Mouse (Mus musculus) limb, embryonic 13.5 days (tissue): ENCODE results near the gene Vwa3a. TPM values are rescaled to one million over a fixed set of nuclear protein-coding genes. Genes with fewer than 3 reads are reported as not detected.
"Not testable (repeated sequence)": the region's sequence is repeated elsewhere in the genome, so short reads cannot be mapped to it uniquely, and the experiment has no call there.

ENCODE experiments used
- ATAC-seq: fragments of 200-750 bp; cut with Nextera tagmentation; 2 replicates; pipeline ENCODE4 v1.8.0; 2017; ENCODE audit warnings: low read depth, moderate number of reproducible peaks, moderate TSS enrichment; ENCODE audit not compliant: low FRiP score
- H3K27ac ChIP-seq: fragments of 300-500 bp; sonication (generic); 2 replicates; pipeline ENCODE4 v1.5.1; 2015; ENCODE audit warnings: inconsistent platforms, mild to moderate bottlenecking, moderate library complexity
- H3K27me3 ChIP-seq: fragments of 300-500 bp; sonication (generic); 2 replicates; pipeline ENCODE4 v1.6.1; 2015; ENCODE audit warnings: mild to moderate bottlenecking, inconsistent platforms
- H3K36me3 ChIP-seq: fragments of 300-500 bp; sonication (generic); 2 replicates; pipeline ENCODE4 v1.6.1; 2015; ENCODE audit warnings: inconsistent platforms, mild to moderate bottlenecking, moderate library complexity
- H3K4me1 ChIP-seq: fragments of 300-500 bp; sonication (generic); 2 replicates; pipeline ENCODE4 v1.6.1; 2015; ENCODE audit warnings: inconsistent platforms
- H3K4me2 ChIP-seq: fragments of 300-500 bp; sonication (generic); replicated peaks from 2 replicates; pipeline ENCODE4 v1.6.1; 2015; ENCODE audit warnings: inconsistent platforms, mild to moderate bottlenecking, moderate library complexity
- H3K4me3 ChIP-seq: fragments of 300-500 bp; sonication (generic); 2 replicates; pipeline ENCODE4 v1.5.1; 2015; ENCODE audit warnings: moderate library complexity, mild to moderate bottlenecking, inconsistent platforms
- H3K9ac ChIP-seq: fragments of 300-500 bp; sonication (generic); 2 replicates; pipeline ENCODE4 v1.6.1; 2015; ENCODE audit warnings: mild to moderate bottlenecking, inconsistent platforms
- H3K9me3 ChIP-seq: fragments of 300-500 bp; sonication (generic); 2 replicates; pipeline ENCODE4 v1.6.1; 2016; ENCODE audit warnings: inconsistent platforms
- WGBS: fragments of 180-500 bp; shearing (Covaris S2); methylation state at CpG from one replicate; pipeline ENCODE4 v1.1.7; 2015; 5-methylcytosine and 5-hydroxymethylcytosine counted together
- polyA plus RNA-seq: library from polyadenylated mRNA; unstranded; fragments of >200 nt; fragmentation: Nextera tagmentation; extraction: Ambion mirVana; gene quantifications from 2 replicates; pipeline ENCODE4 v1.2.1, GENCODE M21; 2015

Gene Vwa3a
- polyA plus RNA-seq: 0.10 and 0.20 TPM in 2 replicates

GRCm38 (mm10) chr7:120739018-120739417 lies at the start of gene Vwa3a:
Gene Vwa3a, plus strand, starts transcription at chr7:120739318.
- no peak for ATAC-seq
- Histone ChIP-seq H3K27me3 (no peaks in the 10 kb centered on the region), H3K36me3 (peaks cover 8% of the 10 kb centered on the region), H3K4me1 (no peaks in the 10 kb centered on the region), H3K9ac (no peak within 1 kb of the TSS), H3K4me2 (no peak within 1 kb of the TSS), H3K9me3 (no peaks in the 10 kb centered on the region), H3K27ac (no peak within 1 kb of the TSS), H3K4me3 (no peak within 1 kb of the TSS)
- 67% methylated on average over 6 of the region's 6 CpGs for WGBS

- no peak for ATAC-seq
- 77% methylated on average over 4 of the region's 4 CpGs for WGBS
- Histone ChIP-seq H3K4me3 (no peak overlapping the region), H3K4me1 (peaks cover 2% of the 10 kb centered on the region; the same call in 1 of the 2 replicates), H3K36me3 (peaks cover 15% of the 10 kb centered on the region), H3K4me2 (no peak overlapping the region), H3K27me3 (no peaks in the 10 kb centered on the region), H3K9ac (no peak overlapping the region), H3K9me3 (no peaks in the 10 kb centered on the region), H3K27ac (no peak overlapping the region)
These were observed 48.5 kb upstream of the Vwa3a start for GRCm38 (mm10) chr7:120690634-120691033.

GRCm38 (mm10) chr7:120693831-120694375 lies 45.2 kb upstream of the Vwa3a start:
- ATAC-seq: no peak
- Histone ChIP-seq H3K27me3 (no peaks in the 10 kb centered on the region), H3K9me3 (no peaks in the 10 kb centered on the region), H3K9ac (no peak overlapping the region), H3K27ac (no peak overlapping the region), H3K4me1 (no peaks in the 10 kb centered on the region), H3K4me2 (no peak overlapping the region), H3K4me3 (no peak overlapping the region), H3K36me3 (peaks cover 20% of the 10 kb centered on the region)
- WGBS: 94% methylated on average over 5 of the region's 5 CpGs

- H3K9ac ChIP-seq: no peak overlapping the region
- ATAC-seq: no peak
- H3K27me3 ChIP-seq: no peaks in the 10 kb centered on the region
- WGBS: 29% methylated on average over 6 of the region's 6 CpGs
- H3K4me1 ChIP-seq: peaks cover 6% of the 10 kb centered on the region; the same call in 1 of the 2 replicates
- H3K4me3 ChIP-seq: no peak overlapping the region
- peaks cover 20% of the 10 kb centered on the region for H3K36me3 ChIP-seq
- H3K9me3 ChIP-seq: no peaks in the 10 kb centered on the region
- H3K4me2 ChIP-seq: no peak overlapping the region
- no peak overlapping the region for H3K27ac ChIP-seq
These were observed 43.9 kb upstream of the Vwa3a start for GRCm38 (mm10) chr7:120695196-120695595.

- no peak overlapping the region for H3K4me2 ChIP-seq
- peaks cover 6% of the 10 kb centered on the region; the same call in 1 of the 2 replicates for H3K4me1 ChIP-seq
- H3K9me3 ChIP-seq: no peaks in the 10 kb centered on the region
- no peaks in the 10 kb centered on the region for H3K27me3 ChIP-seq
- no peak overlapping the region for H3K27ac ChIP-seq
- no peak overlapping the region for H3K4me3 ChIP-seq
- H3K36me3 ChIP-seq: peaks cover 19% of the 10 kb centered on the region
- 71% methylated on average over 1 of the region's 1 CpGs for WGBS
- H3K9ac ChIP-seq: no peak overlapping the region
- ATAC-seq: no peak
These were observed 43.5 kb upstream of the Vwa3a start for GRCm38 (mm10) chr7:120695641-120696040.

- peaks cover 16% of the 10 kb centered on the region for H3K36me3 ChIP-seq
- H3K9ac ChIP-seq: no peak overlapping the region
- peaks cover 6% of the 10 kb centered on the region; the same call in 1 of the 2 replicates for H3K4me1 ChIP-seq
- ATAC-seq: no peak
- 85% methylated on average over 2 of the region's 2 CpGs for WGBS
- H3K4me3 ChIP-seq: no peak overlapping the region
- H3K27me3 ChIP-seq: no peaks in the 10 kb centered on the region
- H3K9me3 ChIP-seq: no peaks in the 10 kb centered on the region
- H3K4me2 ChIP-seq: no peak overlapping the region
- no peak overlapping the region for H3K27ac ChIP-seq
These were observed 42.8 kb upstream of the Vwa3a start for GRCm38 (mm10) chr7:120696331-120696730.

- Histone ChIP-seq H3K9ac (no peak overlapping the region), H3K9me3 (no peaks in the 10 kb centered on the region), H3K4me1 (peaks cover 6% of the 10 kb centered on the region; the same call in 1 of the 2 replicates), H3K27ac (no peak overlapping the region), H3K4me3 (no peak overlapping the region), H3K36me3 (peaks cover 5% of the 10 kb centered on the region; the same call in 1 of the 2 replicates), H3K27me3 (no peaks in the 10 kb centered on the region), H3K4me2 (no peak overlapping the region)
- ATAC-seq: no peak
- 89% methylated on average over 6 of the region's 6 CpGs for WGBS
These were observed 39.5 kb upstream of the Vwa3a start for GRCm38 (mm10) chr7:120699586-120699985.

- no peak overlapping the region for H3K9ac ChIP-seq
- ATAC-seq: no peak
These were observed 35.2 kb upstream of the Vwa3a start for GRCm38 (mm10) chr7:120703888-120704287.

GRCm38 (mm10) chr7:120712071-120712470 lies 27.0 kb upstream of the Vwa3a start:
- no peak overlapping the region for H3K27ac ChIP-seq
- peaks cover 10% of the 10 kb centered on the region; the same call in 1 of the 2 replicates for H3K4me1 ChIP-seq
- H3K4me2 ChIP-seq: no peak overlapping the region
- 64% methylated on average over 2 of the region's 2 CpGs for WGBS
- H3K9me3 ChIP-seq: no peaks in the 10 kb centered on the region
- no peak overlapping the region for H3K9ac ChIP-seq
- no peaks in the 10 kb centered on the region for H3K27me3 ChIP-seq
- no peak for ATAC-seq
- no peak overlapping the region for H3K4me3 ChIP-seq
- no peaks in the 10 kb centered on the region for H3K36me3 ChIP-seq

More at GRCm38 (mm10) chr7:120703888-120704287, 35.2 kb upstream of the Vwa3a start:
- H3K36me3 ChIP-seq: no peaks in the 10 kb centered on the region
- no peak overlapping the region for H3K27ac ChIP-seq
- no peaks in the 10 kb centered on the region for H3K27me3 ChIP-seq
- peaks cover 6% of the 10 kb centered on the region; the same call in 1 of the 2 replicates for H3K4me1 ChIP-seq
- H3K9me3 ChIP-seq: no peaks in the 10 kb centered on the region
- H3K4me2 ChIP-seq: no peak overlapping the region
- no peak overlapping the region for H3K4me3 ChIP-seq
- WGBS: 80% methylated on average over 3 of the region's 3 CpGs

GRCm38 (mm10) chr7:120713225-120713624 lies 25.9 kb upstream of the Vwa3a start:
- Histone ChIP-seq H3K27me3 (no peaks in the 10 kb centered on the region), H3K27ac (no peak overlapping the region), H3K4me1 (peaks cover 16% of the 10 kb centered on the region; the same call in 1 of the 2 replicates), H3K36me3 (no peaks in the 10 kb centered on the region), H3K9me3 (no peaks in the 10 kb centered on the region), H3K9ac (no peak overlapping the region), H3K4me3 (no peak overlapping the region), H3K4me2 (no peak overlapping the region)
- 92% methylated on average over 2 of the region's 2 CpGs for WGBS
- ATAC-seq: no peak

GRCm38 (mm10) chr7:120713951-120714350 lies 25.2 kb upstream of the Vwa3a start:
- H3K4me3 ChIP-seq, H3K4me2 ChIP-seq, H3K36me3 ChIP-seq, ATAC-seq, H3K9ac ChIP-seq, H3K27me3 ChIP-seq, H3K9me3 ChIP-seq, H3K27ac ChIP-seq: not testable (repeated sequence)
- H3K4me1 ChIP-seq: peaks cover 17% of the 10 kb centered on the region; the same call in 1 of the 2 replicates
- 84% methylated on average over 11 of the region's 11 CpGs for WGBS

GRCm38 (mm10) chr7:120717261-120717660 lies 21.9 kb upstream of the Vwa3a start:
- Histone ChIP-seq H3K9ac (no peak overlapping the region), H3K4me1 (peaks cover 15% of the 10 kb centered on the region; the same call in 1 of the 2 replicates), H3K27ac (no peak overlapping the region), H3K9me3 (no peaks in the 10 kb centered on the region), H3K27me3 (no peaks in the 10 kb centered on the region), H3K4me3 (no peak overlapping the region), H3K4me2 (no peak overlapping the region), H3K36me3 (no peaks in the 10 kb centered on the region; the same call in 1 of the 2 replicates)
- ATAC-seq: no peak
- 27% methylated on average over 2 of the region's 2 CpGs for WGBS

- Histone ChIP-seq H3K4me1 (peaks cover 18% of the 10 kb centered on the region), H3K4me2 (no peak overlapping the region), H3K4me3 (no peak overlapping the region), H3K9ac (no peak overlapping the region), H3K27me3 (no peaks in the 10 kb centered on the region), H3K36me3 (peaks cover 2% of the 10 kb centered on the region; the same call in 1 of the 2 replicates), H3K27ac (no peak overlapping the region), H3K9me3 (no peaks in the 10 kb centered on the region)
- WGBS: 92% methylated on average over 5 of the region's 5 CpGs
- no peak for ATAC-seq
These were observed 18.1 kb upstream of the Vwa3a start for GRCm38 (mm10) chr7:120721051-120721450.
